Mouse (Mus musculus) brain, adult 2 months (tissue): ENCODE data around the gene Tmem230.
A peak's percentile ranks its signal among the peaks of the same experiment; 100 is the strongest.
"Not testable (repeated sequence)": the region's sequence is repeated elsewhere in the genome, so short reads cannot be mapped to it uniquely, and the experiment has no call there.

ENCODE experiments used
- DNase-seq: peaks from one replicate; pipeline ENCODE4 v3.0.0; 2011; ENCODE audit warnings: low read depth, low spot score

Gene Tmem230

GRCm38 (mm10) chr2:132272694-132273389, 25.2 kb upstream of the Tmem230 start:
- DNase-seq, result peak; percentile 51

DNA sequence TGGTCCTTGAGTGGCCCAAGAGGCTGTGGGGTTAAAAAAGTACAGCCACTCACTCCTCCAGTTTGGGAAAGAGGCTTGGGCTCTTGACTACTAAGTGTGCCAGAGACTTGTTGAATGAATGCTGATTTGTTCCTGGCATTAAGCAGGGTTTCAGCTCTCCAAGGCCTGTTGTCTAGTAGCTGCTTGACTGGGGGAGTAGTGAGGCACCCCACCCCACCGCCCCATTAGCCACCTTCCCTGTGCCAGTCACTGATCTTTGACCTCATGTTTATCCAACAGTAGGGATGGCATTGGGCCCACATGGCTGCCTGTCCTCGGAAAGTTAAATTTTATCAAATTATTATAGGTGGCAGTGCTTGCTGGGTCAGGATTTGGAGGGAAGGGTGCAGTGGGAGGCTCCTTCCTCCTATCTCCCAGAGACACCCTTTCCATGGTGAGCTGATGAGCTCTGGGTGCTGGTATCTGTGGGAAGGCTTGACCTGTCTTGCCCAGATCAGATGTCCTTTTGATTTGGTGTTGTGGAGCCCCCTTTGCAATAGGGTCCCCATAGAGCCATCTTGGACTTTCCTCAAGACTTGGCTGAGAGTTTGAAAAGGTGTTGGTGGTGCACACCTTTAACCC, 22.8 kb upstream of the Tmem230 start:
- DNase-seq, result no peak

GRCm38 (mm10) chr2:132269217-132269616, 21.6 kb upstream of the Tmem230 start:
- no peak for DNase-seq

DNA sequence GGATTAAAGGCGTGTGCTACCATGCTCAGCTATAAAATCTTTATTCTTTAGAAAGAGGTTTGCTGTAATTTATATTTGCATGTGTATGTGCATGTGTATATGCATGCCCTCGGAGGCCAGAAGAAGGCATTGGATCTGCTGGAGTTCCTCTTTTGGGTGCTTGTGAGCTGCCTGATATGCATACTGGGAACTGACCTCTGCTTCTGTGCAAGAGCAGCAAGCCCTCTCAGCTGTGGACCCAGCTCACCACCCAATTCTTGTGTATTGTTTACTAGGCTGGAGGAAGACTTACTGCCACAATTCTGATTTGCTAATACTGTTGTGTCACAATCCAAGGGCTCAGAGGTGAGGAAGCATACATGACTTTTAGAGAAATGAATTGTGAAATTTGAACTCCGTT, 18.5 kb upstream of the Tmem230 start:
- no peak for DNase-seq

DNA sequence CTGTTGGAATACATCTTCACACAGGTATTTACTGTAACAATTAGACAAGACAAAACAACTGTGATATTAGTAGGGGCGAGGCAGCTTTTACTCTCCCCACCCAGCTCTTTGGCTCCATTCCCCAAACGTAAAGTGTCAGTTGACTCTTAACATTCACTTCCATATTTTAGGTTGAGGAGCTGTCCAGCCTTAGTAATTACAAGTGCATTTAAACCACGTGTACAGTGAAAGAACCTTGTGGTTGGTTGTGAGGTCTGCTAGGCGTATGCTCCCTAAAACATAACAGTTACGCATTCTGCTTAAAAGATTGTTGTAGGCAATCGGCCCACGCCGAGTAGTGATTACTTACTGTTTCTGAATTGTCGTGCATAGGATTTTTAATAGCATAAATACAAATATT, 17.6 kb upstream of the Tmem230 start:
- DNase-seq, result no peak

DNA sequence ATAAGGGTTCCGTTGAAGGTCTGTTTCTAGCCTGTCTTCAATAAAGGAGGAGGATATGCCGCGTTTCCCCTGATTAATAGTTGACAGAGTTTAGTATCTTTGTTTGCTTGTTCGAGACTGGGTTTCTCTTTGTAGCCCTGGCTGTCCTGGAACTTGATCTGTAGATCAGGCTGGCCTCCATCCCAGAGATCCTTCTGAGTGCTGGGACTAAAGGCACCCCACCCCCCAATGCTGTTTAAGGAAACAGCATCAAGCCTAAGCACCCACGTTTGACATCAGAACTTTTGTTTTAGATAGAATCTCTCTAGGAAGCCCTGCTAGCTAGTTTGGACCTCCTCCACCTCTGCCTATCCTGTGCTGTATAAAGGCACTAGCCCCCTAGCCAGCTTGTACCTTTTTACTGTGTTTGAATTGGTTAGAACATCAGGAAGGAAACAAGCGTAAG, 16.7 kb upstream of the Tmem230 start:
- DNase-seq, result peak; percentile 39

GRCm38 (mm10) chr2:132263421-132264265, 16.0 kb upstream of the Tmem230 start:
- DNase-seq, result peak; percentile 70

- DNase-seq, result peak; percentile 100
Measured at GRCm38 (mm10) chr2:132262879-132263398, 15.3 kb upstream of the Tmem230 start, which contains the start of gene Cds2. TSS of gene Cds2 (plus strand) at chr2:132263148.

DNA sequence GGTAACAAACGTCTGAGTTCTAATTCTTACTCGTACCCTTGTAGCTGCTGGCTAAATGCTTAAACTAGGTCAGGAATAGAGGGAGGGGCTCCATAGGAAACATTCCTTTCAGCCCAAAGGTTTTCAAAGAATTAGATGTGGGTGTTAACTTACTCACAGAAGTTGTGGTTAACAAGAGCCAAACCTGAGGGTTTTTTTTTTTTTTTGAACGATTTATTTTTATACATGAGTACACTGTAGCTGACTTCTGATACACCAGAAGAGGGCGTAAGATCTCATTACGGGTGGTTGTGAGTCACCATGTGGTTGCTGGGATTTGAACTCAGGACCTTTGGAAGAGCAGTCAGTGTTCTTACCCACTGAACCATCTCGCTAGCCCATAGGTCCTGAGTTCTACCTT, 14.6 kb upstream of the Tmem230 start:
- no peak for DNase-seq

- no peak for DNase-seq
Measured at GRCm38 (mm10) chr2:132260601-132261000, 13.0 kb upstream of the Tmem230 start.

GRCm38 (mm10) chr2:132257350-132258068, 9.9 kb upstream of the Tmem230 start:
- no peak for DNase-seq

DNA sequence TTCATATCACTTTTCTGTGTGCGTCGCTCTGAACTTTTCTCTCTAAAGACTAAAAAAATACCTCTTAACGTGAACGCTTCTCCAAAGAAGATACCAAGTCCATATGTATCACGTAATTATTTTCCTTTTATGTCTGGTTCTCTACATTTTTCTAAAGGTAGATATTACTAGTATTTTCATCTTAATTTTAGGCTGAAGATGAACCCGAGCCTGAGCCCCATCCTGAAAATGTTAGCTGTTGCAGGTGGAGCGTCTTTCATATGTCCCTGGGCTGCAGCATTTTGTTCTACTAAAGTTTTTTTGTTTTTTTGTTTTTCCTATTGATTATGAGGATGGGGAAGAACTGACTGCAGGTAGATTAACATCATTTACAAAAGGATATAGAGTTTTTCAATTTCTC, 6.0 kb upstream of the Tmem230 start:
- no peak for DNase-seq

DNA sequence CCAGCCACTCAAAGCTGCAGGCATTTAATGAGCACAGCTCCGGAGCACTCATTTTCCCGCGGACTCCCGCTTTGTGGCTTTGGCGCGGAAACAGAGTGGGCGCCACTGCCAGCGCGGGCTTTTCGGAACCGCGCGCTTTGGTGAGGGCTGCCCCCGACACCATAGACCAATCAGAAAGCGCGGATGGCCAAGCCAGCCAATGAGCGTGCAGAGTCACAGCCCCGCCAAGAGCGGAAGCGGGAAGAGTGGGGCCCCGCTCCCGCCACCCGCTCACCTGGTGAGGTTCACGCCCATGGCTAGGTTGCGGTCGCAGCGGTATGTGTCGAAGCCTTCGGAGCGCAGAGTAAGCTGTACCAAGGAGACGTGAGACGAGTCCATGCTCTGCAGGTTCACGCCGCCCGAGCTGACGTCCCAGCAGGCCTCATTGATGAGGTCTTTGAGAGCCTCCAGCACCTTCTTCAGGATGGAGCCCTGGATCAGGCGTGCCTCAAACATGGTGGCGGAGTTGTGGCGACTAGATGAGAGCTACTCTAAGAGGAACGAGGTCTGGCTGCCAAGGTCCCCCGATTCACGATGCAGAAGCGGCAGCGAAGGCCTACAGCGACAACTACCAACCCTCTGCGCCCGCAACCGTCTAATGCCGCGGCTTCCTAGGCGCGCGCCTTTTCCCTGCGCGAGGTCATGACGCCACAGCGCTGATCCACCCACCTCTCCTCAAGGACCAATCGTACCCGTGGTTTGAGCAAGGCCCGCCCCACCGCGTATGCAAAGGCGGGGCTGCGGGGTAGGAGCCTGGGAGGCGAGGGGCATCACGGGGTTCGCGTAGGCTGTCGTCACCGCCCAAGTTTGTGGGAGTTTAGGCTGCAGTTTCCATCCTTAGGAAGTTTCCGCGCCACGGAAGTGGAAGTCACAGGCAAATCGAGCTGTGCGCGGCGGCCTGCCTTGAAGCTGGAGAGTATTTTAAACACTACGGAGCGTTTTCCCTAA, 5.2 kb upstream of the Tmem230 start, which contains the start of gene Pcna:
TSS of gene Pcna (minus strand) at position 773 of the 987 bp plus-strand sequence.
- DNase-seq, result peak; percentile 99

GRCm38 (mm10) chr2:132251911-132252310, 4.3 kb upstream of the Tmem230 start:
- no peak for DNase-seq

- no peak for DNase-seq
Measured at GRCm38 (mm10) chr2:132243370-132243769, 4.2 kb downstream of the Tmem230 start.

GRCm38 (mm10) chr2:132240457-132240856, 7.2 kb downstream of the Tmem230 start:
- DNase-seq, result peak; percentile 52

DNA sequence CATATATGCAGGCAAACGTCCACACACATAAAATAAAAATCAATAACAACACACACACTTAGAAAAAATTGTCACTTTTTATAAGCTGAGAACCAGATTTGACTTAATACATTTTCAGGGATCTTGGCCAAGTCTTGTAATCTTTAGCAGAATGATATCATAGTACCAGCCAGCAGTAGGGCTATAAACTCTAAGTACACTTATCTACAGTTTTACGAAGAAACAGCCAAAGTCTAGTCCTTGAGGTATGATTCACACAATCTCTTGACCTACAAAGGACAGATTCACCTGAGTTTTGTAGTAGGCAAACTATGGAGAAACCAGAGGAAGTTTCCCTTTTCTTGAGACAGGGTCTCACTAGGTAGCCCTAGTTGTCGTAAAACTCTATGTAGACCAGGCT, 8.2 kb downstream of the Tmem230 start:
- not testable (repeated sequence) for DNase-seq

GRCm38 (mm10) chr2:132235975-132236374, 11.6 kb downstream of the Tmem230 start:
- DNase-seq, result no peak

GRCm38 (mm10) chr2:132235291-132235690, 12.3 kb downstream of the Tmem230 start:
- no peak for DNase-seq
